In genomic region chr5:77406371-77406871, GRCm38 (mm10) we compare ENCODE assay signal across 9 mouse cellular contexts. TPM values are rescaled to one million over a fixed set of nuclear protein-coding genes. Genes with fewer than 3 reads are reported as not detected.
DNase-seq lines count a peak whose midpoint lies in the region; ATAC-seq lines count a peak whose summit lies in the region.
"Had no signal": no experiment of that assay in that cellular context is flagged by ENCODE, and none has a peak within 500 bp of the region (broad histone marks: within the 10 kb centered on the region; RNA-seq: fewer than 3 reads in every experiment).

No protein-coding gene starts in this region.

- peak; percentile 52 for DNase-seq in adrenal gland, adult 2 months
- no peak for DNase-seq in adrenal gland, postnatal 4 days (ENCODE audit: low spot score in 2 of 2)
- peak; percentile 69 for DNase-seq in 3T3-L1 (ENCODE audit: low read depth, low spot score)
- peak; percentile 59 to 82 for DNase-seq in kidney, postnatal 25 days
- DNase-seq in testis, postnatal 14 days (ENCODE audit: low spot score): peak; percentile 25
- no peak for DNase-seq in right cerebral cortex, adult 18-20 months
- DNase-seq in cerebellum, postnatal 4 days (ENCODE audit: low spot score in 2 of 2): no peak

- ATAC-seq in heart, embryonic 13.5 days (ENCODE audit: extremely low read depth, insufficient number of reproducible peaks, low FRiP score, low TSS enrichment): no peak

- H3K4me1 ChIP-seq in heart, embryonic 13.5 days: peaks cover 30% of the 10 kb centered on the region

- peak overlapping the region; percentile 33 for H3K27ac ChIP-seq in heart, embryonic 13.5 days (replicated peaks)

- peak overlapping the region; percentile 97 for H3K4me2 ChIP-seq in heart, embryonic 13.5 days

- H3K36me3 ChIP-seq in heart, embryonic 13.5 days: no peaks in the 10 kb centered on the region

- peak overlapping the region; percentile 71 for H3K4me3 ChIP-seq in heart, embryonic 13.5 days
- H3K4me3 ChIP-seq: megakaryocyte, embryonic 14.5 days had no signal

- H3K27me3 ChIP-seq in heart, embryonic 13.5 days (replicated peaks): peaks cover 46% of the 10 kb centered on the region

- no peak overlapping the region for H3K9ac ChIP-seq in heart, embryonic 13.5 days

- WGBS in heart, embryonic 13.5 days: 36% methylated on average over 5 of the region's 5 CpGs

- H3K9me3 ChIP-seq in heart, embryonic 13.5 days: 0 out of 2 replicates have a peak, but pooled peaks cover 3% of the 10 kb centered on the region
- H3K9me3 ChIP-seq: megakaryocyte, embryonic 14.5 days had no signal

RNA-seq across cellular contexts. Expression of gene Igfbp7, which starts 1.4 kb away (rescaled TPM):
- 100 to 1,000 TPM; 651 to 852 TPM for total RNA-seq in adrenal gland, adult 2 months (2021)
- polyA plus RNA-seq in adrenal gland, adult 2 months (2012; rRNA removed): 5,575 and 9,689 TPM in 2 replicates
- 100 to 1,000 TPM; 742 to 760 TPM for total RNA-seq in adrenal gland, postnatal 4 days (2021)
- polyA plus RNA-seq in heart, embryonic 13.5 days (2015; fragmentation: Nextera tagmentation; extraction: Ambion mirVana): 30.2 and 32.4 TPM in 2 replicates

Comparison
In these comparisons a context has a peak if more than half of its experiments do, and no peak if none do; other contexts are left out.
1. DNase-seq: peak in adrenal gland, adult 2 months (single experiment), 3T3-L1 (single experiment), kidney, postnatal 25 days (2 of 2) and testis, postnatal 14 days (single experiment); none in adrenal gland, postnatal 4 days (0 of 2), right cerebral cortex, adult 18-20 months (single experiment) and cerebellum, postnatal 4 days (0 of 2).